Mouse (Mus musculus): ENCODE results near the gene Neil3. TPM values are rescaled to one million over a fixed set of nuclear protein-coding genes. Genes with fewer than 3 reads are reported as not detected.

Gene Neil3
- 31.9 and 34.9 TPM in 2 replicates for polyA plus RNA-seq (2015; fragmentation: Nextera tagmentation; extraction: Ambion mirVana)

- no peaks in the 10 kb centered on the region for H3K9me3 ChIP-seq (replicated peaks; ENCODE audit: control insufficient read depth, low read length)
- peaks cover 13% of the 10 kb centered on the region for H3K4me1 ChIP-seq (ENCODE audit: control insufficient read depth, low read depth, low read length)
- H3K36me3 ChIP-seq (ENCODE audit: control insufficient read depth, insufficient read depth) = no peaks in the 10 kb centered on the region
- WGBS (ENCODE audit: insufficient replicate concordance) = under 1% methylated on average over 26 of the region's 26 CpGs
- H3K27me3 ChIP-seq (ENCODE audit: control insufficient read depth, insufficient read depth, low read depth, low read length) = no peaks in the 10 kb centered on the region
- H3K9ac ChIP-seq (ENCODE audit: low read depth, low read length) = peak within 1 kb of the TSS; percentile 86
- H3K4me3 ChIP-seq (ENCODE audit: low read depth, low read length) = peak within 1 kb of the TSS; percentile 85
- peak within 1 kb of the TSS; percentile 74 for H3K27ac ChIP-seq (ENCODE audit: low read length)
- peak; percentile 100 for ATAC-seq (ENCODE audit: low read depth)
- H3K4me2 ChIP-seq (ENCODE audit: low read depth, low read length) = peak within 1 kb of the TSS; percentile 67
Observed at GRCm38 (mm10) chr8:53638495-53639171, at the start of gene Neil3. Gene Neil3 (minus strand): TSS chr8:53639065.

GRCm38 (mm10) chr8:53680846-53681245, 42.0 kb upstream of the Neil3 start:
- ATAC-seq (ENCODE audit: low read depth) = no peak
- no peaks in the 10 kb centered on the region for H3K27me3 ChIP-seq (ENCODE audit: control insufficient read depth, insufficient read depth, low read depth, low read length)
- 27% methylated on average over 12 of the region's 12 CpGs for WGBS (ENCODE audit: insufficient replicate concordance)

GRCm38 (mm10) chr8:53663946-53664345, 25.1 kb upstream of the Neil3 start:
- no peaks in the 10 kb centered on the region for H3K27me3 ChIP-seq (ENCODE audit: control insufficient read depth, insufficient read depth, low read depth, low read length)
- H3K9ac ChIP-seq (ENCODE audit: low read depth, low read length) = no peak overlapping the region
- no peaks in the 10 kb centered on the region for H3K36me3 ChIP-seq (ENCODE audit: control insufficient read depth, insufficient read depth)
- no peak for ATAC-seq (ENCODE audit: low read depth)
- no peaks in the 10 kb centered on the region for H3K4me1 ChIP-seq (ENCODE audit: control insufficient read depth, low read depth, low read length)
- H3K4me2 ChIP-seq (ENCODE audit: low read depth, low read length) = no peak overlapping the region
- H3K27ac ChIP-seq (ENCODE audit: low read length) = no peak overlapping the region
- no peak overlapping the region for H3K4me3 ChIP-seq (ENCODE audit: low read depth, low read length)
- 24% methylated on average over 4 of the region's 4 CpGs for WGBS (ENCODE audit: insufficient replicate concordance)
- H3K9me3 ChIP-seq (replicated peaks; ENCODE audit: control insufficient read depth, low read length) = no peaks in the 10 kb centered on the region

More at GRCm38 (mm10) chr8:53680846-53681245, 42.0 kb upstream of the Neil3 start:
- H3K4me3 ChIP-seq (ENCODE audit: low read depth, low read length) = no peak overlapping the region
- H3K36me3 ChIP-seq (ENCODE audit: control insufficient read depth, insufficient read depth) = no peaks in the 10 kb centered on the region
- H3K9me3 ChIP-seq (replicated peaks; ENCODE audit: control insufficient read depth, low read length) = no peaks in the 10 kb centered on the region
- H3K9ac ChIP-seq (ENCODE audit: low read depth, low read length) = no peak overlapping the region
- H3K4me1 ChIP-seq (ENCODE audit: control insufficient read depth, low read depth, low read length) = no peaks in the 10 kb centered on the region
- H3K4me2 ChIP-seq (ENCODE audit: low read depth, low read length) = no peak overlapping the region
- H3K27ac ChIP-seq (ENCODE audit: low read length) = no peak overlapping the region

GRCm38 (mm10) chr8:53661436-53661835, 22.6 kb upstream of the Neil3 start:
- ATAC-seq (ENCODE audit: low read depth) = no peak
- no peaks in the 10 kb centered on the region for H3K27me3 ChIP-seq (ENCODE audit: control insufficient read depth, insufficient read depth, low read depth, low read length)
- 61% methylated on average over 3 of the region's 3 CpGs for WGBS (ENCODE audit: insufficient replicate concordance)

GRCm38 (mm10) chr8:53630618-53631017, 8.2 kb downstream of the Neil3 start:
- H3K4me3 ChIP-seq (ENCODE audit: low read depth, low read length) = no peak overlapping the region
- no peak overlapping the region for H3K4me2 ChIP-seq (ENCODE audit: low read depth, low read length)
- H3K9ac ChIP-seq (ENCODE audit: low read depth, low read length) = no peak overlapping the region
- H3K27ac ChIP-seq (ENCODE audit: low read length) = no peak overlapping the region
- no peaks in the 10 kb centered on the region for H3K9me3 ChIP-seq (replicated peaks; ENCODE audit: control insufficient read depth, low read length)
- H3K36me3 ChIP-seq (ENCODE audit: control insufficient read depth, insufficient read depth) = no peaks in the 10 kb centered on the region
- 90% methylated on average over 4 of the region's 4 CpGs for WGBS (ENCODE audit: insufficient replicate concordance)
- no peak for ATAC-seq (ENCODE audit: low read depth)
- H3K27me3 ChIP-seq (ENCODE audit: control insufficient read depth, insufficient read depth, low read depth, low read length) = no peaks in the 10 kb centered on the region
- peaks cover 3% of the 10 kb centered on the region for H3K4me1 ChIP-seq (ENCODE audit: control insufficient read depth, low read depth, low read length)

More at GRCm38 (mm10) chr8:53661436-53661835, 22.6 kb upstream of the Neil3 start:
- no peak overlapping the region for H3K27ac ChIP-seq (ENCODE audit: low read length)
- no peak overlapping the region for H3K4me2 ChIP-seq (ENCODE audit: low read depth, low read length)
- no peaks in the 10 kb centered on the region for H3K4me1 ChIP-seq (ENCODE audit: control insufficient read depth, low read depth, low read length)
- H3K9ac ChIP-seq (ENCODE audit: low read depth, low read length) = no peak overlapping the region
- no peaks in the 10 kb centered on the region for H3K36me3 ChIP-seq (ENCODE audit: control insufficient read depth, insufficient read depth)
- no peaks in the 10 kb centered on the region for H3K9me3 ChIP-seq (replicated peaks; ENCODE audit: control insufficient read depth, low read length)
- H3K4me3 ChIP-seq (ENCODE audit: low read depth, low read length) = no peak overlapping the region

- H3K4me1 ChIP-seq (ENCODE audit: control insufficient read depth, low read depth, low read length) = no peaks in the 10 kb centered on the region; the same call in 1 of the 2 replicates
- H3K9me3 ChIP-seq (replicated peaks; ENCODE audit: control insufficient read depth, low read length) = no peaks in the 10 kb centered on the region
- no peak overlapping the region for H3K9ac ChIP-seq (ENCODE audit: low read depth, low read length)
- WGBS (ENCODE audit: insufficient replicate concordance) = 84% methylated on average over 4 of the region's 4 CpGs
- no peak for ATAC-seq (ENCODE audit: low read depth)
- no peak overlapping the region for H3K27ac ChIP-seq (ENCODE audit: low read length)
- H3K4me2 ChIP-seq (ENCODE audit: low read depth, low read length) = no peak overlapping the region
- no peaks in the 10 kb centered on the region for H3K27me3 ChIP-seq (ENCODE audit: control insufficient read depth, insufficient read depth, low read depth, low read length)
- no peak overlapping the region for H3K4me3 ChIP-seq (ENCODE audit: low read depth, low read length)
- H3K36me3 ChIP-seq (ENCODE audit: control insufficient read depth, insufficient read depth) = no peaks in the 10 kb centered on the region
Observed at GRCm38 (mm10) chr8:53628864-53629415, 9.9 kb downstream of the Neil3 start.

- Histone ChIP-seq H3K27ac (ENCODE audit: low read length) (no peak overlapping the region), H3K4me1 (ENCODE audit: control insufficient read depth, low read depth, low read length) (no peaks in the 10 kb centered on the region), H3K36me3 (ENCODE audit: control insufficient read depth, insufficient read depth) (peaks cover 10% of the 10 kb centered on the region), H3K4me3 (ENCODE audit: low read depth, low read length) (no peak overlapping the region), H3K4me2 (ENCODE audit: low read depth, low read length) (no peak overlapping the region), H3K9me3 (replicated peaks; ENCODE audit: control insufficient read depth, low read length) (no peaks in the 10 kb centered on the region), H3K27me3 (ENCODE audit: control insufficient read depth, insufficient read depth, low read depth, low read length) (no peaks in the 10 kb centered on the region), H3K9ac (ENCODE audit: low read depth, low read length) (no peak overlapping the region)
- no peak for ATAC-seq (ENCODE audit: low read depth)
- 92% methylated on average over 3 of the region's 3 CpGs for WGBS (ENCODE audit: insufficient replicate concordance)
Observed at GRCm38 (mm10) chr8:53623425-53623824, 15.4 kb downstream of the Neil3 start.

GRCm38 (mm10) chr8:53619196-53619595, 19.7 kb downstream of the Neil3 start:
- H3K4me3 ChIP-seq (ENCODE audit: low read depth, low read length) = no peak overlapping the region
- ATAC-seq (ENCODE audit: low read depth) = no peak
- H3K9ac ChIP-seq (ENCODE audit: low read depth, low read length) = no peak overlapping the region
- H3K36me3 ChIP-seq (ENCODE audit: control insufficient read depth, insufficient read depth) = peaks cover 10% of the 10 kb centered on the region
- no peak overlapping the region for H3K27ac ChIP-seq (ENCODE audit: low read length)
- H3K27me3 ChIP-seq (ENCODE audit: control insufficient read depth, insufficient read depth, low read depth, low read length) = no peaks in the 10 kb centered on the region
- no peaks in the 10 kb centered on the region for H3K9me3 ChIP-seq (replicated peaks; ENCODE audit: control insufficient read depth, low read length)
- H3K4me2 ChIP-seq (ENCODE audit: low read depth, low read length) = no peak overlapping the region
- WGBS (ENCODE audit: insufficient replicate concordance) = 89% methylated on average over 3 of the region's 3 CpGs
- no peaks in the 10 kb centered on the region for H3K4me1 ChIP-seq (ENCODE audit: control insufficient read depth, low read depth, low read length)

GRCm38 (mm10) chr8:53614288-53614646, 24.6 kb downstream of the Neil3 start:
- 74% methylated on average over 8 of the region's 8 CpGs for WGBS (ENCODE audit: insufficient replicate concordance)
- Histone ChIP-seq H3K4me3 (ENCODE audit: low read depth, low read length) (no peak overlapping the region), H3K4me1 (ENCODE audit: control insufficient read depth, low read depth, low read length) (no peaks in the 10 kb centered on the region), H3K27me3 (ENCODE audit: control insufficient read depth, insufficient read depth, low read depth, low read length) (no peaks in the 10 kb centered on the region), H3K9me3 (replicated peaks; ENCODE audit: control insufficient read depth, low read length) (no peaks in the 10 kb centered on the region), H3K36me3 (ENCODE audit: control insufficient read depth, insufficient read depth) (no peaks in the 10 kb centered on the region), H3K4me2 (ENCODE audit: low read depth, low read length) (0 out of 2 replicates have a peak overlapping the region, but pooled peaks have one; percentile 10), H3K27ac (ENCODE audit: low read length) (no peak overlapping the region), H3K9ac (ENCODE audit: low read depth, low read length) (no peak overlapping the region)
- no peak for ATAC-seq (ENCODE audit: low read depth)

All from liver, embryonic 16.5 days (tissue).